Mouse (Mus musculus) brain, embryonic 14.5 days (tissue): ENCODE results near the gene Mymk.

Experiments used
- CTCF ChIP-seq: fragments of 200-500 bp; IDR thresholded peaks from 2 replicates; pipeline ENCODE4 v1.5.1; 2012; ENCODE audit warnings: inconsistent platforms, mild to moderate bottlenecking, moderate library complexity, borderline replicate concordance; ENCODE audit not compliant: insufficient read depth, insufficient read length; ENCODE audit errors: extremely low read depth
- POLR2A ChIP-seq: fragments of 200-500 bp; IDR thresholded peaks from 2 replicates; pipeline ENCODE4 v1.6.1; 2012; ENCODE audit warnings: mild to moderate bottlenecking, inconsistent platforms, borderline replicate concordance; ENCODE audit not compliant: poor library complexity, insufficient read depth, insufficient read length, severe bottlenecking; ENCODE audit errors: extremely low read depth

DNA sequence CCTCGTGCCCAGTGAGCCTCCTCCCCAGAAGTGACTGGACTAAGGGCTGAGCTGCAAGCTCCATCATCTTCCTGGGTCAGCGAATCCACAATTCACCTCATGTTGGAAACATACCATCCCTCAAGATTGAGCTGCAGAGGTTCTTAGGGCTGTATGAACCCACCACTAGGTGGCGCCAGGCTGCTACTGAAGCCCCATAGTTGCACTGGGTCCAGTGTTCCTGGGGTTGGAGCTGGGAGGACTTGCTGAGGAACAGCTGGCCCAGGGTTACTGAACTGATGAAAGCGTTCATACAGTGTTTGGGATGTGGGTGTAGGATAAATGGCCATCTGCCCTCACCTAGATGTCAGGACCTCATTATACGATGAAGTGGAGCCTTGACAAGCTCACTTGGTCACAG, 54.2 kb downstream of the Mymk start:
- TF ChIP-seq POLR2A (no peak), CTCF (peak; percentile 89)
